Mouse (Mus musculus) MEL (cell line): ENCODE measurements around the gene Gfra4.

Experiments
- CTCF ChIP-seq, 3 experiments: IDR thresholded peaks in 2 of 3; conservative IDR thresholded peaks in 1 of 3; 2 replicates each; pipeline ENCODE4 v1.5.1; 2011 to 2012; ENCODE audit warnings: low read length in 3 of 3, low read depth in 2 of 3, mild to moderate bottlenecking in 2 of 3, improper control_type of control experiment in 1 of 3, inconsistent platforms in 1 of 3, mixed read lengths in 1 of 3, moderate library complexity in 1 of 3; ENCODE audit not compliant: control insufficient read depth in 1 of 3, insufficient read depth in 1 of 3, poor library complexity in 1 of 3, severe bottlenecking in 1 of 3
- ELF1 ChIP-seq: IDR thresholded peaks from 2 replicates; pipeline ENCODE4 v1.6.1; 2014; ENCODE audit warnings: low read depth, mild to moderate bottlenecking, inconsistent platforms, low read length, improper control_type of control experiment, moderate library complexity
- MAFK ChIP-seq: IDR thresholded peaks from 2 replicates; pipeline ENCODE4 v1.6.1; 2011; ENCODE audit warnings: low read depth, mild to moderate bottlenecking, low read length, improper control_type of control experiment, borderline replicate concordance

- TF ChIP-seq CTCF (IDR thresholded peaks at IDR 0.05 in 2 of 3, conservative IDR thresholded peaks at IDR 0.05 in 1 of 3; ENCODE audit: control insufficient read depth in 1 of 3, insufficient read depth in 1 of 3, low read depth in 2 of 3, low read length in 3 of 3, poor library complexity in 1 of 3, severe bottlenecking in 1 of 3) (no peak), MAFK (no peak), ELF1 (no peak)
Observed at GRCm38 (mm10) chr2:131030998-131031397, 11.9 kb downstream of the Gfra4 start.
